Mouse (Mus musculus) CD4-positive helper T cell, adult 2 months (primary cell): ENCODE data around the gene Rps5.
A peak's percentile ranks its signal among the peaks of the same experiment; 100 is the strongest.

Experiments
- DNase-seq: peaks from one replicate; pipeline ENCODE4 v3.0.0-alpha.2; 2012; ENCODE audit warnings: low read depth, missing footprints, low spot score

Gene Rps5

DNA sequence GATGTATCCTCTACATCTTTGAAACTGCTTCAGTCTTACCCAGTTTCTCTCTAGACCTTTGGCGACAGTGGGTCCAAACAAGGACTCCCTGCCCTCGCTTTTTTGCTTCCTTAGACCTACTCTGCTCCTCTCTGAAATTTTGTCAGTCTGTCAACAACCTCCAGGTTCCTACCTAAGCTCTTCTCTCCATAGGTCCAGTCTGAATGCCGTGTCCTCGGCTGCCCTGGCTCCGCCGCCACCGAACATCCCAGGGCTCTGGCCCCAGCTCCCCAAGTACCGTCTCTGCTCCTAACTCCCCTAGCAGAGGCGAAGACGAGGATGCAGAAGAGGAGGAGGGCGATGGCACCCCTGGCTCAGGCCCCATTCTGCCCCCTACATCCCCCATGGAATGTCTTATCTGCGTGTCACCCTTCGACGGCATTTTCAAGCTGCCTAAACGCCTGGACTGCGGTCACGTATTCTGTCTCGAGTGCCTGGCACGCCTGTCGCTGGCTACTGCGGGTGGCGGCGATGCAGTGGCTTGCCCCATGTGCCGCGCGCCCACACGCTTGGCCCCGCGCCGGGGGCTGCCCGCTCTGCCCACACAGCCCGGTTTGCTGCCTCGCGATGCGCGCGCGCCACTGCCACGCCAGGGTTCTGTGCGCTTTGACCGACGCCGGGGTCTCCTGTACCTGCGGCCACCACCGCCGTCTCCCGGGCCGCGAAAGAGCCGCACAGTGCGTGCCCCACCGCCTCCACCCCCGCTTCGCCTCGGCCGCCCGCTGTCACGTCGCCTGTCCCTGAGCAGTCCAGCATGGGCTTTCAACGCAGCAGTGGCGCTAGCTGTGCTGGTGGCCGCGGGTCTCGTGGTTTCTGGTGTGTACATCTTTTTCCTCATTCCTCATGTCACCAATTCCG lies 5.9 kb downstream of the Rps5 start:
- DNase-seq = no peak

GRCm38 (mm10) chr7:12933615-12934140 lies 11.6 kb downstream of the Rps5 start:
- DNase-seq = no peak

GRCm38 (mm10) chr7:12934808-12935207 lies 12.7 kb downstream of the Rps5 start:
- no peak for DNase-seq

- DNase-seq = peak; percentile 24
Observed at GRCm38 (mm10) chr7:12937254-12937803, 15.2 kb downstream of the Rps5 start.

DNA sequence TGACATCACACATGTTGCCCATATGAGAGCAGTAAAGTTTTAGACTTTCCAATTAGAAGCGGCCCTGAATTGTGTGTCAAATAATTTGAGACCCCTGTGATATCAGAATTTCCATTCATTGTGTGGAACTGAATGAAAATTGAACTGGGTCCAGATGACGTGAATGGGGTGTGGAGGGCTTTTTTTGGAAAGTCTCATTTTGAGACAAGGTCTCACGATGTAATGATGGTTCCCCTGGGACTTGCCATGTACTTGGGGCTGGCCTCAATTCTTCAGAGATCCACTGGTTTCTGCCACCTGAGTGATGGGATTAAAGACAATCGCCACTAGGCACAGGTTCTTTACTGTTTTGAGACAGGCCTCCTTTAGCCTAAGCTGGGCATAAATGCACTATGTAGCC lies 18.5 kb downstream of the Rps5 start:
- no peak for DNase-seq

- DNase-seq = peak; percentile 55
Observed at GRCm38 (mm10) chr7:12943488-12943887, 21.4 kb downstream of the Rps5 start.

DNA sequence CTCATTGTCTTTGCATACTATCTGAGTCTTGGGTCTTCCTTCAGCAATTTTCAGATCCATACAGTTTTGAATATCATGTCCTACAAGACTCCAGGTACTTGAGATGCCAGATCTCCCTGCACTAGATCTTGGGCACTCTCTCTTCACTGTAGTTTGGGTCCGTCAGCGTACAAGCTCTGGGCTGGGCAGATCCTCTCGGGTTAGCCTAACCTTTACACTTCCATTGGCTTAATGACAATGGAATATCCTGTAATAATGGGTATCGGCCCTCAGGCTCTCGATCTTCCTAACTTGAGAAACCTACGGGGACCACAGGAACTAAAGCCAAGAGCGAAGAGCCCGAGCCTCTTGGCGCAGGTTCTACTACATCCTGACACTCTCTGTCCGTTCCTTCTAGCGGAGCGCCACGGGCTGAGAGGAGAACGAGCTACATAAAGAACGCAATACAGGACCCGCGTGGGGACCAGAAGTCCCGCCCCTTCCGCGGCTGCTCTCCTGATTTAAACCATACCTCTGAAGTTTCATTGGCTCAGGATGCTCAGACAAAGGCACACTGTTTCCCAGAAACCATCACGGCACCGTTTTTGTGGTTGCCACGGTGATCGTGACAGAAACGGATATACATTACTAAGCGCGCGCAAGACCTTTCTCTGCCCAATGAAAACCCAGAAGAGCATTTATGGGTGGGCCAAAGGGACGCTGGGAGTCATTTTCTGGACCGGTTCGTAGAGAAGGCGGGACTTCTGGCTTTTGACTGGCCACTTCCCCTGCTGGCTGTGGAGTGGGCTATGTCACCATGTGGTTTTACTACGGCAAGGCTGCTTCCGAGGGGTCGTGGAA lies 27.2 kb downstream of the Rps5 start:
- peak; percentile 99 for DNase-seq

DNA sequence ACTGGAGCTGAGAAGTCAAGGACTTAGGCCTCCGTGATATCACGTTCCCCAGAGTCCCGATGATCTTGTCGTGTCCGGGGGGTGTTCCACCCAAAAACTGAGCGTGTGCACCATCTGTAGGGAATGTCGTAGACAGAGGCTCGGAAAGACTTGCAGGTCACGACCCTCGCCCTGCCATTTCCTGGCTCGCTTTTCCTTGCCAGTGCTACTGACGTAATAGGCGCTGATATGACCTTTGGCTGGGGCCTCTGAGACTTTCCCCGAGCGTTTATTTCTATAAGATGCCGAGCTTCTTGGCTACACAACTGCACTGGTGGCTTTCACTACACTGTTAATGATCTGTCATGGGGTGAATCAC lies 27.8 kb downstream of the Rps5 start:
- DNase-seq = no peak

GRCm38 (mm10) chr7:12954896-12955295 lies 32.8 kb downstream of the Rps5 start:
- no peak for DNase-seq

- DNase-seq = no peak
Observed at GRCm38 (mm10) chr7:12957511-12957910, 35.4 kb downstream of the Rps5 start.

GRCm38 (mm10) chr7:12958948-12959347 lies 36.9 kb downstream of the Rps5 start:
- DNase-seq = no peak

DNA sequence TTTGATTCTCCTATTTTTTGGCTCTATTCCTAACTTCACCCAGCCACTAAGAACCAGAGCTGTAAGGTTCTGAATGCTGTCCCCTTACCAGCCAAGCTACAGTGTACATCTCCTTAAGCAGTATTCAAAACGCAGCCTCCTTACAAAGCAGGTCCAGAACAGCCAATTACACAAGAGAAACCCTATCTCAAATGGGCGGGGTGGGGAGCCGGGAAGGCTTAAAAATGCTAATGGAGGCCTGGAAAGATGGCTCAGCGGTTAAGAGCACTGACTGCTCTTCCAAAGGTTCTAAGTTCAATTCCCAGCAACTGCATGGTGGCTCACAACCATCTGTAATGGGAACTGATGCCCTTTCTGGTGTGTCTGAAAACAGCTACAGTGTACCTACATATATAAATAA lies 37.6 kb downstream of the Rps5 start:
- DNase-seq = no peak

DNA sequence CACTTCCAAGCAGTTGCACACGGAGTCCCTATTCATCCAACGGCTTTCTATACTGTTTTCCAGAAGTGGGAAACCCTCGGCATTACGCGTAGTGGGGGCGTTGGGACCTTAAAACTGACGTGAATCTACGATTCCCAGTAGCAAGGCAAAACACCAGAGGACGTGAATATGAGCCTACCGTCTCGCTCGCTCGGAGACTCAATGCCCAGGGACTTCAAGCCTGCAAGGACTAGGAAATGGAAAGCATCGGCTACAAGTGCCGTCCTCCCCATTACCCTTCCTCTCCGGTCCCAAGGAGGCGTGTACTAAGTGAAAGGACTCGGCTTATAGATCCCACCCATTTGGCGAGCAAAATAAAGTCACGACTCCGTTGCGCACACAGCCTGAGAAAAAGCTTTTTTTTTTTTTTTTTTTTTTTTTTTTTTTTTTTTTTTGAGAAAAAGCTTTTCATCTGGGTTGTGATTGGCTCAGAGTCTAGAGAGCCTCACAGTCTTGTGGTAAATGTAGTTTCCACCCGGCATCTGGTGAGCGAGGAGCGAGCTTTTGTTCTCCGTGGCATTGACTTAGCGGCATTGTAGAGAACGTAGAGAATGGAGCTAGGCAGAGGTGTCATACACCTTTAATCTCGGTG lies 39.5 kb downstream of the Rps5 start:
- peak; percentile 90 for DNase-seq

DNA sequence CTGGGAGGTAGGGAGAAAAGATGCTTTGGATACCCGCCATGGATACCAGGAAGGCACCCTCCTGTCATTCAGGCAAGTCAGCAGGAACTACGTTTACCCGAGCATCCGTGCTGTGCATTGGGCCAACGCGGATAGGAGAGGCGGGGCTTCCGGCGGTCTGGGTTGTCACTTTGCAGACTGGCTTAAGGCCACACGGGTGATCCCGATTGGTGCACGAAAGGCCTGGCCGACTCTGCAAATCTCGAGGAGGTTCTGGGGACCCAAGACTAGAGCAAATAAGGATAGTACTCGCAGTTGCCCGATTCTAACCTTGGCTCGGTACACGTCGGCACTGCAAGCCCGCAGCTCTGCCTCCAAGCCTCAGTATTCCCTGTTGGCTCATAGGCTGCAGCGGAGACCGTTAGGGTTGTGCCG lies 43.6 kb downstream of the Rps5 start, which contains the start of gene Zfp324:
Zfp324 (plus strand) TSS at position 161 of the 414 bp plus-strand sequence.
- peak; percentile 91 for DNase-seq

GRCm38 (mm10) chr7:12966104-12966845 lies 44.2 kb downstream of the Rps5 start:
- peak; percentile 76 for DNase-seq

GRCm38 (mm10) chr7:12970906-12971305 lies 48.8 kb downstream of the Rps5 start:
- DNase-seq = no peak
